Mouse (Mus musculus): ENCODE results near the gene B3galt4.

Gene B3galt4

DNA sequence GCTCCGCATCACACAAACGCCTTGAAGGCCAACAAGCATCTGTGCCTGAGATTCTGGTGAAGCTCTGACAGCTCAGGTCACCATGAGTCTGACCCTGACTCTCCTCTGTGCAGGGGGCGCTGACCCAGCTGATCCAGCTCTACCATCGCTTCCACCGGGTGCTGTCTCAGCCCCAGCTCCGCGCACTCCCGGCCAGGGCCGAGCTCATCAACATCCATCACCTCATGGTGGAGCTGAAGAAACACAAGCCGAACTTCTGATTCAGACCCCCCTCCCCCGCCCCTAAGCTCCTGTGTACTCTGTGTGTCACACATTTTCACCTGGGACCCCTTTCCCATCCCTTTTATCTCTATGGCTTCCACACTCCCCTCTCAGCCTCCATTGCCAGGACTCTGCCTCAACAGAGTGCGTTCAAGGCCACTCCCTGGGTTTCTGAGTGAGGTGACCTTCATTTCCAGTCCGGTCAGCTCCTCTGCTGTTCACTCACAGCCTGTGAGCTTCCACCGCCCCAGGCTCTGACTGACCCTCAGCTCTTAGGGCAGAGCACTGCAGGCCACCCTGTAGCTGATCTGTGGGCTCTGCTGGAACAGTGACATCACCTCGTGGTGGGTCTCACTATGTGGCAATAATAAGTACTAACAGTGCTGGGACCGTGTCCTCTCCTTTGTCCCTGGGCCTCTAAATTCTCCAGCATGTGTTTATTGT, 14.7 kb upstream of the B3galt4 start:
- no peak for DNase-seq (ENCODE audit: low spot score)

DNA sequence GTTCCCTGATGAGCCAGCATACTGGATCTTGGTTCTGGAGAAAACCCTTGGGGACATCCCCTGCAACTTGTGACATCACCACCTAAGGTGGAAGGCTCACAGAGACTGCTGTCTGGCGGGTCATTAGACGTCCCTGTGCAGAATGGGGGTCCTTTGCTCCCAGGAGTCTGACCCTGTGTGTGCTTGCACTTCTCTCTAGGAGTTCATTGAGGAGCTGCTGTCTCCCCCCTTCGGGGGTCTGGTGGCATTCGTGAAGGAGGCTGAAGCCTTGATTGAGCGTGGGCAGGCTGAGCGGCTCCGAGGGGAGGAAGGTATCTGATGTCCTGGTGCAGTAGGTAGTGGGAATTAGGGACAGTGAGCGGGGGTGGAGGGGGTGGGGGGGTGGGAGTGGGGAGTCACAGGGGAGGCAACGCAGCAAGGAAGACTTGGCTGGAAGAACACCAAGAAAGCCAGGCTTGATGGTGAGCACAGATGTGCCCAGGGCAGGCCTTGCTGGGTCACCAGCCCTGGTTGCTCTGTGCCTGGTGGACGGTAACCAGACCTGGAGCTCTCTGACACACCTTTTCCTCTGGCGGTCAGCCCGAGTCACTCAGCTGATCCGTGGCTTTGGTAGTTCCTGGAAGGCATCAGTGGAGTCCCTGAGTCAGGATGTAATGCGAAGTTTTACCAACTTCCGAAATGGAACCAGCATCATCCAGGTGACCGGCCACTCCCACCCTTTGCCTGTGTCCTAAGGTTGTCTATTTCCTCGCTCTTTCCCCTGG, 14.0 kb upstream of the B3galt4 start:
- DNase-seq (ENCODE audit: low spot score): no peak

DNA sequence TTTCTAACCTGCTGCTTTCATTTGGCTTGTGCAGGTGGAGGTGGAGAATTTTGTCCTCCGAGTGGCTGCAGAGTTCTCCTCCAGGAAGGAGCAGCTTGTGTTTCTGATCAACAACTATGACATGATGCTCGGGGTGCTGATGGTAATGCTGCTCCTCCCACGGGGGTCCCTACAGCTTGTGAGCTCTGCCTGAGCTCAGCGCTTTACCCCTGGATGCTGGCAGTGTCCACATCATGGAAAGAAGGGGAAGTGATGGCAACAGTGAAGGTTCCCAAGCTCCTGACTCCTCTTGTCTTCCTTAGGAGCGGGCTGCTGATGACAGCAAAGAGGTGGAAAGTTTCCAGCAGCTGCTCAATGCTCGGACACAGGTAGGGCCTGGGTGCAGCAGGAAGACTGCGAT, 11.6 kb upstream of the B3galt4 start:
- DNase-seq (ENCODE audit: low spot score): peak; percentile 3

DNA sequence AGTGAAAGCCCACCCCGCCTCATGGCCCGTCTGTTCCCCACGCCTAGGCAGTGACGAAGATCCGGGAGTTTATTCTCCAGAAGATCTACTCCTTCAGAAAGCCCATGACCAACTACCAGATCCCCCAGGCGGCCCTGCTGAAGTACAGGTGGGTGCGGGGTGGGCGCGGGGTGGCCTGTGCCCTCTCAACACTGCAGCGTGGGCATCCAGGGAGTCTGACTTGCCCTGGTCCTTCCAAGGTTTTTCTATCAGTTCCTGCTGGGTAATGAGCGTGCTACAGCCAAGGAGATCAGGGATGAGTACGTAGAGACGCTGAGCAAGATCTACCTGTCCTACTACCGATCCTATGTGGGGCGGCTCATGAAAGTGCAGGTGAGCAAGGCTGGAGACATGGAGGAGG, 8.7 kb upstream of the B3galt4 start:
- DNase-seq (ENCODE audit: low spot score): peak; percentile 5

DNA sequence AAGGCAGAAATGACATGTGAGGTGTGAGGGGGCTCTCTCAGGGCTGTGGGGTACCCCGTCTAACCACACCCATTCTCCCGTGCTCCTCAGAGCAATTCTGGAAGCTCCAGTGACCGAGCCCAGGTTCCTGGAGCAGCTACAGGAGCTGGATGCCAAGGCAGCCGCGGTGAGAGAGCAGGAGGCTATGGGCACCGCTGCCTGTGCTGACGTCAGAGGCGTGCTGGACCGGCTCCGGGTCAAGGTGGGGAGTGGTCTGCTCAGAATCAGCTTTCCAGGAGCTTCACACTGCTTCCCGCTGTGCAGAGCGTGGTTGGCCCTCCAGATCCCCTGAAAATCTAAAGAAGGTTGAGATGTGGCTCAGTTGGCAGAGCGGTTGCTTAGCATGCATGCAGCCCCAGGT, 7.8 kb upstream of the B3galt4 start:
- peak; percentile 3 for DNase-seq (ENCODE audit: low spot score)

DNA sequence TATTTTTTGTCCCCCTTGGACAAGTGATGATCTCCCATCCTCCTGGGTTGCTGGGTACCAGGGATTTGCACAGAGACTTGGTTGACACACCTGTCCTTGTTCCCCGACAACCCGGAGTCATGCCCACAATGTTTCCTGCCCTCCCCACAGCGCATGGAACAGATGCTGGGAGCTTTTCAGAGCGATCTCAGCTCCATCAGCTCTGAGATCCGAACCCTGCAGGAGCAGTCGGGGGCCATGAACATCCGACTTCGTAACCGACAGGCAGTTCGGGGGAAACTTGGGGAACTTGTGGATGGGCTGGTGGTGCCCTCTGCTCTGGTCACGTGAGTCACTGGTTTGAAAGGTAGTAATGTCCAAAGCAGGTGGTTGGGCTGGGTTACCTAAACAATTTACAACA, 7.2 kb upstream of the B3galt4 start:
- DNase-seq (ENCODE audit: low spot score): peak; percentile 4

DNA sequence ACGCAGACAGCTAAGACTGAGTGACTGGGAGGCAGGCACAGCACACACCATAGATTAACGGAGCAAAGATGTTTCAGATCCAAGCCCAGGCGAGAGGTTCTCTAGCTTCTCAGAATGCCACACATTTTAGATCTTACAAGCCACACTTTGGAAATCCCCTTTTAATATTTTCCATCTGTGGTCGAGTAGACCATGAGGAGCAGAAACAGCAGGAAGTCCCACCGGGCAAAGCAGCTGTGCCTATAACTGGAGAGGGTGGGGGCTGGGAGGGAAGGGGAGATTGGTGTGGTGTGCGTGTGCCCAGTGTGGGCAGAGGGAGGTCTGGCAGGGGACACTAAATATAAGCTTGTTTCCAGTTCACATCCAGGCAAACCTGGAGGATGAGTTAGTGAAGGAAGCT, 6.2 kb upstream of the B3galt4 start:
- DNase-seq (ENCODE audit: low spot score): no peak

DNA sequence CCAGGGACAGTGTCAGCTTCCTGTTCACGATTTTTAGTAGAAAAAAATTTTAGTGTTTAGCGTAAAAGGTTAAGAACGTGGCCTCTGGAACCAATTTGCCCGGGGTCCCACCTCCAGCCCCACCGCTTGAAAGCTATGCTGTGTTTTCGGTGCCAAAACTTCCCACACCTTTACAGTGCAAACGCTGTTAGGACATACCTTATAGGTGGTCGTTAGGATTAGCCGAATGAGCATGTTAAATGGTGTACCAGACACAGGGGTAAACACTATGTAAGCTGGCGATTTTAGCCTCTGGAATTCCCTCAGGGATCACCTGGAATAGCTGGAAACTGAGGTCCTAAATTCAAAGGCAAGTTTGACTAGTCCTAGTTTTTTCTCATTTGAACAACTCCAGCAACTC, 5.0 kb upstream of the B3galt4 start:
- DNase-seq (ENCODE audit: low spot score): peak; percentile 12

DNA sequence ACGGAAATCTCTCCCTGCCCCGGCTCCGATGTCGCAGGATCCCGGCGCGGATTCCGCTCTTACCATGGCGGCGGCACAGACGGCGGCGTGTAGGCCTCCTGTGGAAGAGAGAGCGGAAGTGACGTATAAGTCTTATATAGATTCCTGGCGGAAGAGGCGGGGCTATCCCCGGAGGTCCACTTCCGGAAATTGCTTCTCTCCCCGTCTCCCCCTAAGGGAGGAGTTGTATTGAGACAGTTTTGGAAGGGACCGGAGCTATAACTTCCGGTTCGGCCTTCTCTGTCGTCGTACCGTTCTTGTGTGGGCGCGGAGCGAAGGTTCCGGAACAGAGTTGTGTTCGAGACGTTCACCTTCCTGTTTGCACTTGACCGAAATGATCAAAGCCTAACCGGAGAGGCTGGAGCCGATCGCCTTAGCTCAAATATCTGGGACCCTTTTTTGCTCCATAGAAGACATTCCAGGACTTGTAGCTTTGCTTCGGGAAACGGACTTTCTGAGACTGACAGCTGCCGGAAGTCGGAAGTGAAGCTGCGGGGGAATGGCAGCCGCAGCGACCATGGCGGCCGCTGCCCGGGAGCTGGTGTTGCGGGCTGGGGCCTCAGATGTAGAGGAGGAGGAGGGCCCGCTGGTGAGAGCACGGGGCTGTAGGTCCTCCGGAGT, 4.4 kb upstream of the B3galt4 start, which contains the start of the genes Vps52 and Rps18:
Gene Vps52, plus strand, starts transcription at position 258 of the 660 bp plus-strand sequence.
Gene Rps18, minus strand, starts transcription at position 447 of the 660 bp plus-strand sequence.
- peak; percentile 98 for DNase-seq (ENCODE audit: low spot score)

DNA sequence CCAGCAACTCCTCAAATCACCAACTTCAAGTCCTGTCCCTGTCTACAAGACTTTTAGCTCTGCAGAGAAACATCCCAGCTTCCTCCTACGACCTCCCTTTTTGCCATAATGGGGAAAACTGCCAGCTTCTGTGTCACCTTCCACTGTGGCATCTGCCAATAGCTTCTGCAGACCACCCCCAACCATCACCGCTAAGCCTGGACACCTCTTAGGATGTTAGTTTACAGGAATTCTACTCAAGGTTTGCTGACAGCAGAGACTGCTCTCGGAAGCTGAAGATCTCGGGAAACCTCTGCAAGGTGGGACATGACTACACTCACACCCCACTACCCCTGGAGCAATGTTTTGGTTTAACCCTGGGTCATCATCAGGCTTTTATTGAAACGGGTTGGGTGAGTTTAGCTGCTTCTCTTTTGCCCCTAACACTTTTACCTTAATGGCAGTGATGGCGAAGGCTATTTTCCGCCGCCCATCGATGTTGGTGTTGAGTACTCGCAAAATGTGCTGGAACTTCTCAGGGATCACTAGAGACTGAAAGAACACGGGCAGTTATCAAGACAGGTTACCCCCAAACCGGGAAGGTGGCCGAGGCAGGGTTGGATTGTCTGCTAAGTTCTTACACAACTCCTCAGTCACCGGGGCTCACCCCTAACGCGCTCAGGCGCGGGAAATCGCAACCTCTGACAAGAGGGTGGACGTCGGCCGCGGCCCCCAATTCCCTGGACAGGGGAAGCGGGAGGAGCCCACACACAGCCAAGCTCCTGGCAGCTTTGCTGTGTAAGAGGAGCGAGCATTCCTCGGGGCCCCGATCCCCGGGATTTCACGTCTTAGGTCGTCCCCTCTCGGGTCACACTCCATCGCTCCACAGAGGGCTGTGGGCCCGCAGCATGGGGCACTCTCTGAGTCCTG, 3.6 kb upstream of the B3galt4 start:
- peak; percentile 10 for DNase-seq (ENCODE audit: low spot score)

DNA sequence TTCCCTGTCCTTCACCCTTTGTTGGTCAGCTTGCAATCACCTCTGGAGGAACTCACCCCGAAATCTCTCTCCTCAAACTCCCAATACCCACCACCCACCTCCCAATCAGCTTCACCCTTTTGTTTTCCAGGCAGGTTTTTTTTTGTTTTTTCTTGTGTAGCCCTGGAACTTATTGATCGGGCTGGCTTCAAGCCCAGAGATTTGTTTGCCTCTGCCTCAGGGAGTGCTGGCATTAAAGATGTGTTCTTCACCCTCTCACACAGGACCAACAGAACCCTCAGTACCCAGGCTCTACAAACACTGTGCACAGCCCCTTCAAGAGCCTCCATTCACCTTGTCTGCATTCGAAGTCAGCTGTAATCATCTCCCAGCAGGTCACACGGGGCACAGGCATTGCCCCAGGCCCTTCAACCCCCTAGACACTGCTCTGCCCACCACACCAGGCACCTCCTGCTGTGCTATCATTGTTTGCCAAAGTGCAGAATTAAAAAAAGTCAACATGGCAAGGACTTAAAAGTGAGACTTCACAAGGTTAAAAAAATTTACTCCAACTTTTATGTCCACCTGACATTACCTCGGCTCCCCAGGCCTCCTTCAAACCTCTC, 2.8 kb upstream of the B3galt4 start:
- DNase-seq (ENCODE audit: low spot score): peak; percentile 3

DNA sequence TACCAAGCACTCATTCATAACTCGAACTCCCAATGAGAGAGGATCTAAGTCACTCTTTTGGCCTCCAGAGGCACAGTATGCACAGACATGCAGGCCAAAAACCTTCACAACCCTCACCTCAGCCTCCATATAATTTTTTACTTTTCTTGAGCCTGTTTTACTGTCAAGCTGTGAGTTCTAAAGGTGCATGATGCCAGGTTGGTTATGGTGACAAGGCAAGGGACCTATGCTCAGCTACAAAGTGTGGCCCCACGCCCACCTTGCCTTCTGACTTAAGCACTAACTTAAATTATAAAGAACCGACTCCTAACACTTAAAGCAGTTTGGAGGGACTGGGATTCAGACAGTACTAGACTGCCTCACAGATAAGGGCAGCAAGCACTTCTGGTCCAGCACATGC, 2.0 kb upstream of the B3galt4 start:
- DNase-seq (ENCODE audit: low spot score): peak; percentile 3

DNA sequence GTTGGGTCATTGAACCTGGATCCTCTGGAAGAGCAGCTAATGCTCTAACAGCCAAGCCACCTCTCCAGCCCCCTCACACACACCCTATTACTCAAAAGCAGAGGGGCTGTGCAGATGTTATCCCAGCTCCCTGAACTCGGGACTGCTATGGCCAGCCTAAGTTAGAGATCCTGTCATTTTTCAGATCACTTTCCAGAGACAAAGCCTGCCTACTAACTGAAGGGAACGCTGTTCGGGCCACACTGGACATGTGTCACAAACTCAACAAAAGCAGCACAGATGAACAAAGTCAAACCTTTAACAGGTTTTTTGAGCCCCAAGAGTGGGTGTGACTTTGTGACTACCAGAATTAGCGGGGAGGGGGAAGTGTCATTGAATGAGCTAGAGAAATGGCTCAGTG, 1.6 kb upstream of the B3galt4 start:
- no peak for DNase-seq (ENCODE audit: low spot score)

DNA sequence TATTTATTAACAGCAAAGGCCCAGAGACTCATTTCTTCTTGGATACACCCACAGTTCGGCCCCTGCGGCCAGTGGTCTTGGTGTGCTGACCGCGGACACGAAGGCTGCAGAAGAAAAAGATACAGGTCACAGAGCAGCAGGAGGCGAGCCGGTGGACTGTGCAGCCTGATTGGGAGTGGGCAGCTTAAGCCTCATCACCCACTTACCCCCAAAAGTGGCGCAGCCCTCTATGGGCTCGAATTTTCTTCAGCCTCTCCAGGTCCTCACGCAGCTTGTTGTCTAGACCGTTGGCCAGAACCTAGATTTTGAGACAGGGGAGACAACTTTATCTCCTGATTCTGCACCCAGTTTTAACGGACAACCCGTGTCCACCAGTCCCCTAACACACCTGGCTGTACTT, 727 bp upstream of the B3galt4 start:
- peak; percentile 8 for DNase-seq (ENCODE audit: low spot score)

DNA sequence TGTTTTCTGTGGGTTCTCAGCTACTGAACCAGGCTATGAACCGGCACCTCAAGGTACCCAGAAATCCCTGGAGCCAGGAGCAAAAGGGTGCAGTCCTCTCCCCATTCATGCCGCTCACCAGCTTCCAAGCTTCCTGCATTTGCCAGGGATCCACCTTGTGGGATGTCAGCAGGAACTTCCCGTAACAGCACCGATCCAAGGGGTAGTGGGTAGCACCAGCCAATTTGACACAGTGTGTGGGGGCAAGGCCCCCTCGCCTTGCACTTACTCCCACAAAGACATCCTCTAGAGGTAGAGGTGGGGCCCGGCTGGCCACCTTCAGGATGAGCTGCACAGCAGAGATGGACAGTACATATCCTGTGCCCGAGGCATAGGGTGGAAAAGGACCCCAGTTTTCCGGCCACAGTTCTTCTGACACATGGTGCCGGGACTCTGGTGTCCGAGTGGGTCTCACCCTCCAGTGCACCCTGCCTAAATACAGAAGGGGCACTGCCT, 1.1 kb downstream of the B3galt4 start:
- no peak for DNase-seq (ENCODE audit: low spot score)

DNA sequence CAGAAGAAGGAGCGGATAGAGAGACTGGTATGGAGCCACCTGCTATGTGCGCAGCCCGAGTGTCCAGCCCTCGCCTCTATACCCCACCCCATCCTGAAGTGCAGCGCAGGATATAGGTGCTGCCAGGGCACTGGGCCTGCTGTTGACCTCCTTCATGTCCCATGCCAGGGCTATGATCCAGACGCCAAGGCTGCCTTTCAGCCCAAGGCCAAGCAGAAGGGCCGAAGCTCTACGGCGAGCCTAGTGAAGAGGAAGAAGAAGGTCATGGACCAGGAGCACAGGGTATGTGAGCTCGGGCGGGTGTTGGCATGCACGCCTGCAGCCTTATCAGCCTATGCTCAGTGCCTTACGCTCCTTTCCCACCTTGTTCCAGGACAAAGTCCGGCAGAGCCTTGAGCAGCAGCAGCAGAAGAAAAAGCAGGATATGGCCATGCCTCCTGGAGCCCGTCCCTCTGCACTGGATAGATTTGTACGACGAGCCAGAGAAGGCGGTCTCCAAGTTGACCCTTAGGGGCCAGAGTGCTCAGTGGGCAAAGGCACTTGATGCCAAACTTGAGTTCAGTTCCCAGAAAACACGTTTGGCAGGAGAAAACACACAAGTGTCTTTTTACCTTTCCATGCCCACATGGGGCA, 2.3 kb downstream of the B3galt4 start:
- DNase-seq (ENCODE audit: low spot score): peak; percentile 12

DNA sequence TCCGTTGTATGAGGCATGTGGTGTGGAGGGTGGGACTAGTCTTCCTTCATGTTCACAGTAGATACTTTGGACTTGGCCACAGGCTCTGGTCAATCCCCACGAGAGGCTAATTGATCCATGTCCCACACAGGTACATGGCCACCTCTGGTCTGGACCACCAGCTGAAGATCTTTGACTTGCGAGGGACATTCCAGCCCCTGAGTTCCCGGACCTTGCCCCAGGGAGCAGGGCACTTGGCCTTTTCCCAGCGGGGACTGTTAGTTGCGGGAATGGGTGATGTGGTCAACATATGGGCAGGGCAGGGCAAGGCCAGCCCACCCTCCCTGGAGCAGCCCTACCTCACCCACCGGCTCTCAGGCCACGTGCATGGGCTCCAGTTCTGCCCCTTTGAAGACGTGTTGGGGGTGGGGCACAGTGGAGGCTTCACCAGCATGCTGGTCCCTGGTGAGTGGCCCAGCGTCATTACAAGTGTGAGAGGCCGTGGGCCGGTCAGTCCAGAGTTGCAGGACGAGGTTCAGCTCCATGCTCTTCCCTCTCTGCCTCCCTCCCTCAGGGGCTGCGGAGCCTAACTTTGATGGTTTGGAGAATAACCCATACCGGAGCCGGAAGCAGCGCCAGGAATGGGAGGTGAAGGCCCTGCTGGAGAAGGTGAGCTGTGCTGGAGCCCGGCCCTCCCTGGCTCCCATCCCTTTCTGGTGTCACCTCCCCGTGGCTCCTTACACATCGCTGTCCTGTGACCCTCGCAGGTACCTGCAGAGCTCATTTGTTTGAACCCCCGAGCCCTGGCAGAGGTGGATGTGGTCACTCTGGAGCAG, 3.0 kb downstream of the B3galt4 start:
- DNase-seq (ENCODE audit: low spot score): no peak

DNA sequence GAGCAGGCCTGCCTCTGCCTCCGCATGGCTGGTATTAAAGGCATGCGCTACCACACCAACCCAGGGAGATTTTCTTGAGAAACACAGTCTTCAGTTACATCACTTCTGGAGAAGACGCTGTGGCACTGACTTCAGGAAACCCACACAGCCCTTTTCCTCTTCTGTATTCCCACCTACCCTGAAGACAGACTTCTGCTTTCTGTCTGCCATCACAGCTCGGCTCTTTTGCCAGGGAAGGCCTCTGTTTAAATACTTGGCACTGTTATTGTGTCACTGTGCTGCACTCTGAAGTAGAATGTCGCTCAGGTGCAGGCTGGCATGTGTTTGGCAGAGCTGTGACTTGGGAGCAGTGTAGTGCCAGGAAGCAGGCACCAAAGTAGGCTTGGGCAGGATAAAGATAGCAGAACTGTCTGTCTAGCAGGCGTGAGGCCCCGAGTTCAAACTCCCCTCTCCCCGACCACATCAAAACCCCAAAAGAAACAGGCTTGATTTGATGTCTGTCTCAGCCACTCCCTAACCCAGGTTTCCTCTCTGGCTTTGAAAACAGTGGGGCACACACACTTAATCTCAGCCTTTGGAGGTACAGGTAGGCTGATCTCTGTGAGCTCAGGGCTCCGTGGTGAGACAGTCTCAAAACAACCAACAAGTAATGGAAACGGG, 3.7 kb downstream of the B3galt4 start:
- peak; percentile 20 for DNase-seq (ENCODE audit: low spot score)

DNA sequence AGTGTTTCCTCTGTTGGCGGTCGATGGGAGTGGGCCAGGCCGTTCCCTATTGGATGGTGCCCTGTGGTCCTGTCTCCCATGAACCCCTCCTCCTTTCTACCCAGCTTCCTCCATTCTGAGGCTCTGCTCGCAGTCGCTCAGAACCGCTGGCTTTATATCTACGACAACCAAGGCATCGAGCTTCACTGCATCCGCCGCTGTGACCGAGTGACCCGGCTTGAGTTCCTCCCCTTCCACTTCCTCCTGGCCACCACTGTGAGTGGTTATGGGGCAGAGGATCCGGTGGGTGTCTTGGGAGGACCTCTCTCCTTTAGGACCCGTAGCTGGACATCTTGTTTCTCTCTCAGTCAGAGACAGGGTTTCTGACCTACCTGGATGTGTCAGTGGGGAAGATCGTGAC, 7.8 kb downstream of the B3galt4 start:
- DNase-seq (ENCODE audit: low spot score): no peak

Data from layer of hippocampus, adult 11-12 months (tissue).